Mouse (Mus musculus) hindbrain, embryonic 15.5 days (tissue): ENCODE data around the gene Rhbdd1. TPM values are rescaled to one million over a fixed set of nuclear protein-coding genes. Genes with fewer than 3 reads are reported as not detected.
A peak's percentile ranks its signal among the peaks of the same experiment; 100 is the strongest.

Experiments used
- ATAC-seq: fragments of 200-750 bp; cut with Nextera tagmentation; 2 replicates; pipeline ENCODE4 v1.8.0; 2017; ENCODE audit warnings: low read depth, moderate number of reproducible peaks, moderate TSS enrichment; ENCODE audit not compliant: low FRiP score
- H3K27ac ChIP-seq: fragments of 300-500 bp; sonication (generic); replicated peaks from 2 replicates; pipeline ENCODE4 v1.5.1; 2015; ENCODE audit warnings: mild to moderate bottlenecking, inconsistent platforms
- H3K27me3 ChIP-seq: fragments of 300-500 bp; sonication (generic); 2 replicates; pipeline ENCODE4 v1.6.1; 2015; ENCODE audit warnings: control low read depth, inconsistent platforms
- H3K36me3 ChIP-seq: fragments of 300-500 bp; sonication (generic); 2 replicates; pipeline ENCODE4 v1.6.1; 2015; ENCODE audit warnings: control low read depth, inconsistent platforms
- H3K4me1 ChIP-seq: fragments of 300-500 bp; sonication (generic); replicated peaks from 2 replicates; pipeline ENCODE4 v1.6.1; 2015; ENCODE audit warnings: control low read depth, inconsistent platforms
- H3K4me2 ChIP-seq: fragments of 300-500 bp; sonication (generic); 2 replicates; pipeline ENCODE4 v1.6.1; 2015; ENCODE audit warnings: moderate library complexity, mild to moderate bottlenecking, inconsistent platforms
- H3K4me3 ChIP-seq: fragments of 300-500 bp; sonication (generic); 2 replicates; pipeline ENCODE4 v1.5.1; 2015; ENCODE audit warnings: mild to moderate bottlenecking, inconsistent platforms
- H3K9ac ChIP-seq: fragments of 300-500 bp; sonication (generic); 2 replicates; pipeline ENCODE4 v1.6.1; 2015; ENCODE audit warnings: inconsistent platforms
- H3K9me3 ChIP-seq: fragments of 300-500 bp; sonication (generic); 2 replicates; pipeline ENCODE4 v1.6.1; 2016; ENCODE audit warnings: control low read depth, inconsistent platforms
- WGBS: fragments of 180-500 bp; shearing (Covaris S2); methylation state at CpG from one replicate; pipeline ENCODE4 v1.1.7; 2015; 5-methylcytosine and 5-hydroxymethylcytosine counted together
- polyA plus RNA-seq: library from polyadenylated mRNA; unstranded; fragments of >200 nt; fragmentation: Nextera tagmentation; extraction: Ambion mirVana; gene quantifications from 2 replicates; pipeline ENCODE4 v1.2.1, GENCODE M21; 2015

Gene Rhbdd1
- polyA plus RNA-seq = 4.0 and 4.1 TPM in 2 replicates

DNA sequence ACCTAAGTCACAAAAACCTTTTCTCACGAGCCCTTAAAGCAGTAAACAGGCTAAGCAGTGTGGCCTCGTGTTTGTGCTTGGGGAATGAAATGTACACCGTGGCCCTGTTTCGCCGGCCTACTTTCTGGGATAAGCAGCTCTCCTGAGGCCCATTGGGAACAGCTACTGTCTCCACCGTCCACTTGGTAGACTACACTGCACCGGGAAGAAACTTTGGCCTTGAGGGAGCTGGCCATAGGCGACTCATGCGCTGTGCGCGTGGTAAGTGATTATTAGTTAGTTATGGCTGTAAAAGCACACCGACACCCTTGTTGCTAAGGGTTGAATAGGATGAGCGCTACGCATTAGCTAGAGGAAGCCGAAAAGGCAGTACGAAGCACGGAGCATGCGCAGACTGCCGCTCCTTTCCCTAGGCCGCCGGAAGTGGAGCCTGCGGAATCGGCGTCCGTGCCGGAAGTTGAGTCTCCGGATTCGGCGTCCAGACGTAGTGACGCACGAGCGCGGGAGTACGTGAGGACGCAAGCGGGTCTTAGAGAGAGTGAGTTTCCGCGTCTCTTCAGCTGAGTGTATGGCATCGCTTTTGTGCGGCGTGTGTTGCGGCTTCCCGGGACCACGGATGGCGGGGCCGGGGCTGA, at the start of gene Rhbdd1:
Gene Rhbdd1 (plus strand): TSS at position 342 of the 635 bp plus-strand sequence.
- peak within 1 kb of the TSS; percentile 94 for H3K4me3 ChIP-seq
- H3K27me3 ChIP-seq = no peaks in the 10 kb centered on the region
- ATAC-seq = peak; percentile 99
- peaks cover 23% of the 10 kb centered on the region for H3K4me1 ChIP-seq
- peak within 1 kb of the TSS; percentile 98 for H3K27ac ChIP-seq
- H3K4me2 ChIP-seq = peak within 1 kb of the TSS; percentile 65
- no peaks in the 10 kb centered on the region for H3K36me3 ChIP-seq
- no peaks in the 10 kb centered on the region for H3K9me3 ChIP-seq
- peak within 1 kb of the TSS; percentile 95 for H3K9ac ChIP-seq
- 4% methylated on average over 47 of the region's 47 CpGs for WGBS

DNA sequence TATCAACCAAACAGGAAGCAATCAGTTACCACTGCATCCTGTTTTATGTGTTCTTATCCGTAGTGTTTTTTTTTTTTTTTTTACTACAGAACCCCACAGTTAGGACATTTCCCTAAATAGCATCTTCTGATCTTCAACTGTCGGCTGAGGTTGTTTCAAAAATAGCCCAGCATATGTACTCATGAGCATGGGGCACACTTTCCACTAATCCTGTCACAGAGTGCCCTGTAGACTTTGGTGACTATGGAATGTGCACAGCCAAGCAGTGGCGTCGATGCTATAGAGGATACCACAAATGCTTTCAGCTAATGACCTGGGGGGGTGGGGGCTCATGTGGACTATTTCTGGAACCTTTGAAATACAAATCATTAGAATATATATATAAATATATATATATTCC, 48.7 kb upstream of the Rhbdd1 start:
- Histone ChIP-seq H3K27me3 (no peaks in the 10 kb centered on the region), H3K4me2 (no peak overlapping the region), H3K4me1 (no peaks in the 10 kb centered on the region), H3K4me3 (no peak overlapping the region), H3K36me3 (no peaks in the 10 kb centered on the region), H3K9me3 (no peaks in the 10 kb centered on the region), H3K9ac (no peak overlapping the region), H3K27ac (no peak overlapping the region)
- 84% methylated on average over 4 of the region's 4 CpGs for WGBS
- no peak for ATAC-seq

DNA sequence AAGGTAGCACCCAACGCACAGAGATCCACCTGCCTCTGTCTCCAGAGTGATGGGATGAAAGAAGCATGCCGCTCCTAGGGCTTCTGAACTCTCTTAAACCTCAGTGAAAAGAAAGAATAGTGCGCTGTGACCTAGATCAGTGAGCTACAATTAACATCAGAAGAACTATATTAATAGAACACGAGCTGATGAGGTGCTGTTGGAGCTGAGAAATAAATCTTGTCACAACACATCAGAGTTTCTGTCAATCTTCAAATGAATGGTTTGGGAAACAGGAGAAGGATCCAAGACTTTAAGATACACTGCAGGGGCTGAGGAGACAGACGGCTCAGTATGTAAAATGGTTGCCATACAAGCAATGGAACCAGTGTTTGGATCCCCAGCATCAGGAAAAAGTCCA, 44.0 kb upstream of the Rhbdd1 start:
- H3K9ac ChIP-seq = no peak overlapping the region
- H3K4me1 ChIP-seq = peaks cover 6% of the 10 kb centered on the region; the same call in 1 of the 2 replicates
- no peaks in the 10 kb centered on the region for H3K9me3 ChIP-seq
- no peak overlapping the region for H3K4me3 ChIP-seq
- WGBS = 81% methylated on average over 5 of the region's 5 CpGs
- ATAC-seq = no peak
- no peaks in the 10 kb centered on the region for H3K27me3 ChIP-seq
- H3K4me2 ChIP-seq = no peak overlapping the region
- H3K36me3 ChIP-seq = peaks cover 8% of the 10 kb centered on the region
- H3K27ac ChIP-seq = no peak overlapping the region

DNA sequence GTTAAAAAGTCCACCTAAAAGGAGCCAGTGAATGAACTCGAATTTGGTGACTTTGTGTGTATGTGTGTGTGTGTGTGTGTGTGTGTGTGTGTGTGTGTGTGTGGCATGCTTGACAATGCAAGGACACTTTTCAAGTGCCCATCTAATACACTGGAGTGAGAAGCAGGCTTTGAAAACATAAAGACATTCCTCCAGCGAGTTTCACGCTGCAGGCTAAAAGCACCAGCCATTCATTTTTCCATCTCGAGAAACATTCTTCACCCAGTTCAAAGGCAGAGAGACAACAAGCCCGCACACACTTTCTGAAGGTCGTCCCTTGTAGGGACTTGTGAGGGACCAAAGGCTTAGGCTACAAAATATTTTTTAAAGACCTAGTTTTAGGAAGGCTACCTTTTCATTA, 42.7 kb upstream of the Rhbdd1 start:
- WGBS = 16% methylated on average over 6 of the region's 6 CpGs
- Histone ChIP-seq H3K4me1 (peaks cover 6% of the 10 kb centered on the region; the same call in 1 of the 2 replicates), H3K36me3 (peaks cover 15% of the 10 kb centered on the region), H3K9me3 (no peaks in the 10 kb centered on the region), H3K4me2 (no peak overlapping the region), H3K9ac (no peak overlapping the region), H3K27me3 (no peaks in the 10 kb centered on the region), H3K27ac (no peak overlapping the region), H3K4me3 (no peak overlapping the region)
- ATAC-seq = no peak

DNA sequence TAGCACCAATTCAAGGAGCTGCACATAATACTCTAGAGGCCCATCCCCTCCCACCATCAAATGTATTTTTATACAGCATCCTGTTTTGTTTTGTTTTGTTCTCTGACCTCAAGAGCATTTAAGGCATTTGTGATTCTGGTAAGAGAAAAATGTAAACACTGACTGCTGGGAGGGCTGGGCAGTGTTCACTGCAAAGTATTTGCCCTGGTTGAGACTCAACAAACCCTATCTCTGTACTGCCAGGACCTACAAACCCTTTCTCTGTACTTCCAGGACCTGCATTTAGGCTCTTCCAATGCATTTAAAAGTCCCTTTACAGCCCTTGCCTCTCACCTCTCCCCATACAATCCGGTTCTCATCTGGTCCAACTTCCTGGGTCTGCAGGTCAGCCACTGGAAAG, 41.9 kb upstream of the Rhbdd1 start:
- Histone ChIP-seq H3K9ac (no peak overlapping the region), H3K9me3 (no peaks in the 10 kb centered on the region), H3K27me3 (no peaks in the 10 kb centered on the region), H3K4me3 (no peak overlapping the region), H3K4me1 (peaks cover 6% of the 10 kb centered on the region; the same call in 1 of the 2 replicates), H3K4me2 (no peak overlapping the region), H3K36me3 (peaks cover 15% of the 10 kb centered on the region), H3K27ac (no peak overlapping the region)
- ATAC-seq = no peak
- WGBS = 24% methylated on average over 1 of the region's 1 CpGs

DNA sequence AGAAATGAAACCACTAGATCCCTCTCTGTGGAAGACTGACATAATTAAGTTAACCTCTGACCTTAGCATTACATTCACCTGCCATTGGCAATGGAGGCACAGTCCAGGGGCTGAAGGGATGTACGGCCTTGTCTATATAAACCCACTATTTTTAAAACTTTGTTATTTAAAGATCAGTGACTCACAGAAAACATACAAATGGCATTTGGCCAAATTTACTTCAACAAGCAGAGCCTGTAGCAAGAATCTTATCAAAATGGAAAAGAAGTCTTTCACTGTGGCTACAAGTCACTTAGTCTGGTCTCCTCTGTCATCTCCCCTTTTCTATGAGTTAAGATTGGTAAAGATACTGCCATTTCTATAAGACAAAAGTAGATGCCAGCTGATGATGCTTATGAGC, 36.5 kb upstream of the Rhbdd1 start:
- Histone ChIP-seq H3K4me2 (no peak overlapping the region), H3K27me3 (no peaks in the 10 kb centered on the region), H3K36me3 (peaks cover 15% of the 10 kb centered on the region), H3K9me3 (no peaks in the 10 kb centered on the region), H3K4me1 (peaks cover 23% of the 10 kb centered on the region), H3K27ac (no peak overlapping the region), H3K4me3 (no peak overlapping the region), H3K9ac (no peak overlapping the region)
- 78% methylated on average over 1 of the region's 1 CpGs for WGBS
- no peak for ATAC-seq

DNA sequence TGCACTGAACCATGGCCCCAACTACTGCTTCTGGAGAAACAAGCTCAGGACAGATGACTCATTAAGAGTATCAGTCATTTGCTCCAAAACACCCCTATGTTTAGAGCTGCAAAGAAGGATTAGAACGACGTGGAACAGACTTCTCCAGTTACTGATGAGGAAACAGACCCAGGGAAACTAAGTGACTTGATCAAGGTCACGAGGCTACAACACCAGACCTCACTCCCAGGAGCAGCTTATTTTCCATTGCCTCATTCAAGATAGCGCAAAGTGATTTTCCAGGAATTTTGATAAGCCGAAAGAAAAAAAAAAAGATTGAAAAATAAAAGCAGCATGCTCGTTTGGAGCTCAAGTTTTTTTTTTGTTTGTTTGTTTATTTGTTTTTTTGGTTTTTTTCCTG, 34.4 kb upstream of the Rhbdd1 start:
- peaks cover 11% of the 10 kb centered on the region for H3K36me3 ChIP-seq
- 86% methylated on average over 6 of the region's 6 CpGs for WGBS
- no peak overlapping the region for H3K4me2 ChIP-seq
- no peak overlapping the region for H3K27ac ChIP-seq
- H3K27me3 ChIP-seq = no peaks in the 10 kb centered on the region
- no peak overlapping the region for H3K9ac ChIP-seq
- no peaks in the 10 kb centered on the region for H3K9me3 ChIP-seq
- H3K4me3 ChIP-seq = no peak overlapping the region
- ATAC-seq = no peak
- H3K4me1 ChIP-seq = peaks cover 42% of the 10 kb centered on the region

DNA sequence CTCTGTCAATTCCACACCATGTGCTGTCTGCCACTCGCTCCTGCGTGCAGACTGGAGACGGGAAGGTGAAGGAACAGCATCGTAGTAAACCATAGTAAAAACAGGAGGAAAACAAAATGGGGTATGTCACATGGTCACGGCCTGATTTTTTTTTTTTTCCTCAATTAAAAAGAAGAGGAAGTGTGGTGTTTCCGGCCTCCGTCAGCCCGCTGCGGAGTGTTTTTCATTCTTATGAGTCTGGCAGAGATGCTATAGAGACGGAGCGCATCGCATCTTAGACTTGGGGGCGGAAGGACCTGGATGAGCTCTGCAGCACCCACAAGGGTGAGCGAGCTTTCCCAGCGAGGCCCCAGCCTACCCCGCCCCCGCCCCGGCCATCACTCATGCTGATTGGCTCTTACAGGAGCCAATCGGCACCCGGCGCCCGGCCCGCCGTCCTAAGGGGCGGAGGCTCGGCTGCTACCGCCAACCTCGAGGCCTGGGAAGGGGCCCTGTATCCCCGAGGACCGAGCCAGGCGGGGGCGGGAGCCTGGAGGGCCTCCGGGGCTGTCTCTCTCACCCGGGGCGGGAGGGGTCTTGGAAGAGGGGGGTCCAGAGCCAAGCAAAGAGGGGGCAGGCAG, 33.1 kb upstream of the Rhbdd1 start:
- peak overlapping the region; percentile 66 for H3K9ac ChIP-seq
- no peaks in the 10 kb centered on the region for H3K27me3 ChIP-seq
- no peaks in the 10 kb centered on the region for H3K9me3 ChIP-seq
- H3K4me2 ChIP-seq = peak overlapping the region; percentile 91
- peaks cover 55% of the 10 kb centered on the region for H3K4me1 ChIP-seq
- peak; percentile 99 for ATAC-seq
- under 1% methylated on average over 35 of the region's 35 CpGs for WGBS
- H3K36me3 ChIP-seq = 0 out of 2 replicates have a peak, but pooled peaks cover under 1% of the 10 kb centered on the region
- H3K4me3 ChIP-seq = peak overlapping the region; percentile 83
- H3K27ac ChIP-seq = peak overlapping the region; percentile 95

DNA sequence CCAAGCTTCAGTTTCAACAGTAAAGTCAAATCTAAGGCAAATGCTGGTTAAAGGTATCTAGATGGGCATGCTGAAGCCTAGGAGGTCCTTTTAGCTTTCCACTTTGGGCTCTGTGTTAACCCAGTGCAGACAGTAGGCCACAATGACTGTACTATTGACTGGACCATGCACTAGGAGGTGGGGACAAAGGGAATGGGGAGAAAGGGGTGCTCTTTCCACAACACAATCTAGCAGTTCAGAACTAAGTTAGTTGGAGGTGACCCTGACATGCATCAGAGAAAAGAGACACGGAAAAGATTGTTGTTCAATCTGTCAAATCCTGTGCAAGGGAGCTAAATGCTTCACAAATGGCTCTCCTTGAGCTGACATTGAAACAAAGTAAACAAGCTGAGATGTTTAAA, 32.4 kb upstream of the Rhbdd1 start:
- H3K36me3 ChIP-seq = 0 out of 2 replicates have a peak, but pooled peaks cover 4% of the 10 kb centered on the region
- H3K4me2 ChIP-seq = peak overlapping the region; percentile 91
- H3K4me1 ChIP-seq = peaks cover 63% of the 10 kb centered on the region
- H3K4me3 ChIP-seq = peak overlapping the region; percentile 83
- H3K27ac ChIP-seq = peak overlapping the region; percentile 95
- peak overlapping the region; percentile 66 for H3K9ac ChIP-seq
- 0% methylated on average over 1 of the region's 1 CpGs for WGBS
- no peak for ATAC-seq
- H3K9me3 ChIP-seq = no peaks in the 10 kb centered on the region
- no peaks in the 10 kb centered on the region for H3K27me3 ChIP-seq

DNA sequence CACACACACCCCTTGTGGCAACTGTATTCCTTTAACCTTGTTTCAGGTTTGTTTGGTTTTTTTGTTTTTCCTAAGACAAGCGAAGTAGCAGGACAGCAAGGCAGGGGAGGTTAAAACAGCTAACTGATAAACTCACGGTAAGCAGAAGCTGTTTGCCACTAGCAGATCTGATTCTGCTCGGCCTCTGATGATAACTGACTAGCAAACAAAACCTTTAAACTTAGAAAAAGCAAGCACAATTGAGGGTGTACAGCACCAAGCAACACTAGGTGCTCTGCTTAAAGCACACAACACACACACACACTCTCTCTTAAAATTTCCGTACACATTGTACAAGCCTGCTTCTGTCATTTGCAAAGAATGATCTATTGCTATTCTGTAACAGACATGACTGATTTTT, 31.8 kb upstream of the Rhbdd1 start:
- no peaks in the 10 kb centered on the region for H3K9me3 ChIP-seq
- 19% methylated on average over 4 of the region's 4 CpGs for WGBS
- no peak for ATAC-seq
- H3K4me1 ChIP-seq = peaks cover 68% of the 10 kb centered on the region
- H3K4me3 ChIP-seq = peak overlapping the region; percentile 83
- peak overlapping the region; percentile 91 for H3K4me2 ChIP-seq
- peak overlapping the region; percentile 95 for H3K27ac ChIP-seq
- H3K9ac ChIP-seq = peak overlapping the region; percentile 66
- H3K36me3 ChIP-seq = 0 out of 2 replicates have a peak, but pooled peaks cover 4% of the 10 kb centered on the region
- no peaks in the 10 kb centered on the region for H3K27me3 ChIP-seq

DNA sequence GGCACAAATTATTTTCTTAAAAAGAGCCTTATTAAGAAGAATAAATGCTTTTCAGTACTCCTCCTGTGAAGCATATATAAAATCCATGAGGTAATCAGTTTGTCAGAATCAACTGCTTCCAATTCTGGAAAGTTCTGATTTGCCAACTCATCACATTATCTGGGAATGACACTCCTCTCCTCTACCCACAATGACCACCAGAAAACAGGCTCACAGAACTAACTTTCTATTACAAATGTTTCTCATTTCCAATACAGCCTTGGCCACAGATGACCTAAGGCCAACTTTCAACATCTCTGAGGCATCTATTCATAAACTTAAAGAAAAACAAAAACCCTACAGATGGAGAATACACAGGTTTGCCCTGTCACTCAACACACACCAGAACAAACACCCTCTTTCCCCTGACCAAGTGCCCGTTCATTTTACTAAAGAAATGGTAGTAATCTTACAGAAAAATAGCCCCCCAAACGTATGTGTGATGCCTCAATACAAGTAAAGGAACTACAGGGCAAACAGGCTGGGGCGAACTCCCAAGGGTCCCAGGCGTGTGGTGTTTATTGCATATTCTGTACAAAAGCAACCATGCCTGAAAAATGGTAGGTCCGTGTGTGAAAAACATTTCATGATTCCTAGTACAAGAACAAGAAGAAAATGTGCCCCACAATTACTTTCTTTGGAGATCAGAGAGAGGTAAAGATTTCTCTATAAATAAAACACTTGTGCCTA, 30.6 kb upstream of the Rhbdd1 start:
- Histone ChIP-seq H3K4me1 (peaks cover 70% of the 10 kb centered on the region), H3K27me3 (no peaks in the 10 kb centered on the region), H3K9ac (peak overlapping the region; percentile 33), H3K27ac (peak overlapping the region; percentile 52; the same call in 1 of the 2 replicates), H3K9me3 (no peaks in the 10 kb centered on the region), H3K4me2 (peak overlapping the region; percentile 91), H3K4me3 (peak overlapping the region; percentile 83), H3K36me3 (0 out of 2 replicates have a peak, but pooled peaks cover 4% of the 10 kb centered on the region)
- WGBS = 9% methylated on average over 5 of the region's 5 CpGs
- ATAC-seq = no peak
